Mouse (Mus musculus): ENCODE results near the gene Gm2000. TPM values are rescaled to one million over a fixed set of nuclear protein-coding genes. Genes with fewer than 3 reads are reported as not detected.

Gene Gm2000
- 1,139 and 1,273 TPM in 2 replicates for polyA plus RNA-seq (2014; fragmentation: Nextera tagmentation; extraction: Ambion mirVana)

GRCm38 (mm10) chr1:156365740-156366139, at the start of gene Gm2000:
Gene Gm2000, plus strand, starts transcription at chr1:156366040.
- Histone ChIP-seq H3K9ac (ENCODE audit: low read depth, low read length) (no peak within 1 kb of the TSS), H3K4me3 (ENCODE audit: low read depth, low read length) (no peak within 1 kb of the TSS), H3K9me3 (ENCODE audit: control insufficient read depth, low read length) (0 out of 2 replicates have a peak, but pooled peaks cover 2% of the 10 kb centered on the region), H3K4me1 (replicated peaks; ENCODE audit: control insufficient read depth, insufficient read depth, low read length) (no peaks in the 10 kb centered on the region), H3K27ac (ENCODE audit: low read depth, low read length) (no peak within 1 kb of the TSS), H3K36me3 (ENCODE audit: control insufficient read depth, insufficient read depth, low read length) (no peaks in the 10 kb centered on the region), H3K27me3 (replicated peaks; ENCODE audit: control insufficient read depth, insufficient read depth, low read length) (no peaks in the 10 kb centered on the region), H3K4me2 (no peak within 1 kb of the TSS)
- no peak for ATAC-seq (replicated peaks; ENCODE audit: low FRiP score)
- WGBS: 89% methylated on average over 8 of the region's 8 CpGs
- no peak for DNase-seq (ENCODE audit: low spot score)

- Histone ChIP-seq H3K4me3 (ENCODE audit: low read depth, low read length) (no peak overlapping the region), H3K9me3 (ENCODE audit: control insufficient read depth, low read length) (no peaks in the 10 kb centered on the region), H3K36me3 (ENCODE audit: control insufficient read depth, insufficient read depth, low read length) (no peaks in the 10 kb centered on the region), H3K4me1 (replicated peaks; ENCODE audit: control insufficient read depth, insufficient read depth, low read length) (no peaks in the 10 kb centered on the region), H3K27me3 (replicated peaks; ENCODE audit: control insufficient read depth, insufficient read depth, low read length) (no peaks in the 10 kb centered on the region), H3K9ac (ENCODE audit: low read depth, low read length) (no peak overlapping the region), H3K27ac (ENCODE audit: low read depth, low read length) (no peak overlapping the region), H3K4me2 (no peak overlapping the region)
- ATAC-seq (replicated peaks; ENCODE audit: low FRiP score): no peak
- DNase-seq (ENCODE audit: low spot score): no peak
- WGBS: 81% methylated on average over 9 of the region's 9 CpGs
Measured at GRCm38 (mm10) chr1:156323126-156323525, 42.7 kb upstream of the Gm2000 start.

- no peak overlapping the region for H3K27ac ChIP-seq (ENCODE audit: low read depth, low read length)
- H3K4me2 ChIP-seq: no peak overlapping the region
- no peak overlapping the region for H3K4me3 ChIP-seq (ENCODE audit: low read depth, low read length)
- H3K27me3 ChIP-seq (replicated peaks; ENCODE audit: control insufficient read depth, insufficient read depth, low read length): no peaks in the 10 kb centered on the region
- no peaks in the 10 kb centered on the region for H3K4me1 ChIP-seq (replicated peaks; ENCODE audit: control insufficient read depth, insufficient read depth, low read length)
- no peak for DNase-seq (ENCODE audit: low spot score)
- no peaks in the 10 kb centered on the region for H3K9me3 ChIP-seq (ENCODE audit: control insufficient read depth, low read length)
- no peak overlapping the region for H3K9ac ChIP-seq (ENCODE audit: low read depth, low read length)
- no peak for ATAC-seq (replicated peaks; ENCODE audit: low FRiP score)
- no peaks in the 10 kb centered on the region for H3K36me3 ChIP-seq (ENCODE audit: control insufficient read depth, insufficient read depth, low read length)
- 71% methylated on average over 4 of the region's 4 CpGs for WGBS
Measured at GRCm38 (mm10) chr1:156340847-156341246, 25.0 kb upstream of the Gm2000 start.

DNA sequence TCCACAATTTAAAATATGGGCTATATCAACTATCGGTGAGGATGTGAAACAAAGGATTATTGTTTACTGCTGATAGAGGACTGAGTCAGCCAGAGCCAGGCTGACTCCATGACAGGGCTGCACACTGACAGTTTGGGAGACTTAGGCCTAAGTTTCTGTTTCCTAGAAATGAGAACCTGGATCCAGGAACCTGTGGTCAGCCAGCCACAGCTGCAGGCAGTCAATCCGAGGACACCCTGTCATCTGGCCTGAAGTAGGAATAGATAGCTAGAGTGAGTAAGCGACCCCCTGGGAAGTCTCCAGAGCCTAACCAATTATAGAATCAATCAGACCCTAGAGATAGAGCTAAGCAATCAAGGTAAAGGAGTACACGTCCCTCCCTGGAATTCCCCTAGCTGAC, 21.4 kb upstream of the Gm2000 start:
- ATAC-seq (replicated peaks; ENCODE audit: low FRiP score): no peak
- Histone ChIP-seq H3K9ac (ENCODE audit: low read depth, low read length) (no peak overlapping the region), H3K4me3 (ENCODE audit: low read depth, low read length) (no peak overlapping the region), H3K27me3 (replicated peaks; ENCODE audit: control insufficient read depth, insufficient read depth, low read length) (no peaks in the 10 kb centered on the region), H3K36me3 (ENCODE audit: control insufficient read depth, insufficient read depth, low read length) (no peaks in the 10 kb centered on the region), H3K9me3 (ENCODE audit: control insufficient read depth, low read length) (no peaks in the 10 kb centered on the region), H3K27ac (ENCODE audit: low read depth, low read length) (no peak overlapping the region), H3K4me1 (replicated peaks; ENCODE audit: control insufficient read depth, insufficient read depth, low read length) (no peaks in the 10 kb centered on the region), H3K4me2 (no peak overlapping the region)
- WGBS: 50% methylated on average over 4 of the region's 4 CpGs
- no peak for DNase-seq (ENCODE audit: low spot score)

- Histone ChIP-seq H3K4me1 (replicated peaks; ENCODE audit: control insufficient read depth, insufficient read depth, low read length) (no peaks in the 10 kb centered on the region), H3K9me3 (ENCODE audit: control insufficient read depth, low read length) (no peaks in the 10 kb centered on the region), H3K4me3 (ENCODE audit: low read depth, low read length) (no peak overlapping the region), H3K9ac (ENCODE audit: low read depth, low read length) (no peak overlapping the region), H3K36me3 (ENCODE audit: control insufficient read depth, insufficient read depth, low read length) (no peaks in the 10 kb centered on the region), H3K4me2 (no peak overlapping the region), H3K27me3 (replicated peaks; ENCODE audit: control insufficient read depth, insufficient read depth, low read length) (no peaks in the 10 kb centered on the region), H3K27ac (ENCODE audit: low read depth, low read length) (no peak overlapping the region)
- WGBS: 84% methylated on average over 4 of the region's 4 CpGs
- DNase-seq (ENCODE audit: low spot score) (no peak), ATAC-seq (replicated peaks; ENCODE audit: low FRiP score) (no peak)
Measured at GRCm38 (mm10) chr1:156345633-156346032, 20.2 kb upstream of the Gm2000 start.

DNA sequence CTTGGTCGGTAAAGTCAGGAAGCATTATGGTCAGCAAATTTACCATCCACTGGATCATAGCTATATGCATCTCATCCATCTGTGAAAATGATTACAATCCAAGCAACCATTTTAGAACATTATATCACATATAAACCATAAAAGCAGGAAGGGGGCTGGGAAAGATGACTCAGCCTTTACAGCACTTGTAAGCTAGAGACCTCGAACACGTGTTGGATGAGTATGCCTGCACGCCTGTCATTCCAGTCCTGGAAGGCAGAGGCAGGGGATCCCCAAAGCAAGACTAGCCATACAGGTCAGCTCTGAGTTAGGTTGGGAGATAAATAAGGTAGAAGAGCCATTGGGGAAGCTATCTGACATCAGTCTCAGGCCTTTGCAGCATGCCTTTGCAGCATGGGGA, 16.8 kb upstream of the Gm2000 start:
- no peak overlapping the region for H3K9ac ChIP-seq (ENCODE audit: low read depth, low read length)
- ATAC-seq (replicated peaks; ENCODE audit: low FRiP score) (no peak), DNase-seq (ENCODE audit: low spot score) (no peak)
- no peaks in the 10 kb centered on the region for H3K4me1 ChIP-seq (replicated peaks; ENCODE audit: control insufficient read depth, insufficient read depth, low read length)
- H3K36me3 ChIP-seq (ENCODE audit: control insufficient read depth, insufficient read depth, low read length): no peaks in the 10 kb centered on the region
- H3K9me3 ChIP-seq (ENCODE audit: control insufficient read depth, low read length): no peaks in the 10 kb centered on the region
- H3K27me3 ChIP-seq (replicated peaks; ENCODE audit: control insufficient read depth, insufficient read depth, low read length): no peaks in the 10 kb centered on the region
- no peak overlapping the region for H3K4me2 ChIP-seq
- H3K27ac ChIP-seq (ENCODE audit: low read depth, low read length): no peak overlapping the region
- no peak overlapping the region for H3K4me3 ChIP-seq (ENCODE audit: low read depth, low read length)
- 79% methylated on average over 4 of the region's 4 CpGs for WGBS

DNA sequence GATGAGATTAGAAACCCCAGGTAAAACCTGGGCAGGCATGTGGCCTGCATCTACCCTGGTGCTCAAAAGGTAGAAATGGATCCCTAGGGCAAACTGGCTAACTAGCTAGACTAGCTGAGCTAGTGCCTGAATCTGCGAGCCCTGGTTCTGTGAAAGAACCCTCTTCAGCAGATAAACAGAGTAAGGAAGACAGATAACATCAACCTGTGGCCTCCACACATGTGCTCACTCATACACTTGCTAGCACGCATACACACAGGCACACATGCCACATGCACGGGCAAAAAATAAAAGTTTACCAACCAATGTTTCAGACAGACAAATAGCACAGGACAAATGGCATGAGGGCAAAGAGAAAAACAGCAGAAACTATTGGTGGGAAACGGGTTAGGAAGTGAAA, 15.4 kb upstream of the Gm2000 start:
- WGBS: 75% methylated on average over 4 of the region's 4 CpGs
- H3K36me3 ChIP-seq (ENCODE audit: control insufficient read depth, insufficient read depth, low read length): no peaks in the 10 kb centered on the region
- no peak overlapping the region for H3K27ac ChIP-seq (ENCODE audit: low read depth, low read length)
- ATAC-seq (replicated peaks; ENCODE audit: low FRiP score) (no peak), DNase-seq (ENCODE audit: low spot score) (no peak)
- no peaks in the 10 kb centered on the region for H3K9me3 ChIP-seq (ENCODE audit: control insufficient read depth, low read length)
- no peaks in the 10 kb centered on the region for H3K27me3 ChIP-seq (replicated peaks; ENCODE audit: control insufficient read depth, insufficient read depth, low read length)
- no peaks in the 10 kb centered on the region for H3K4me1 ChIP-seq (replicated peaks; ENCODE audit: control insufficient read depth, insufficient read depth, low read length)
- H3K4me2 ChIP-seq: no peak overlapping the region
- H3K9ac ChIP-seq (ENCODE audit: low read depth, low read length): no peak overlapping the region
- H3K4me3 ChIP-seq (ENCODE audit: low read depth, low read length): no peak overlapping the region

DNA sequence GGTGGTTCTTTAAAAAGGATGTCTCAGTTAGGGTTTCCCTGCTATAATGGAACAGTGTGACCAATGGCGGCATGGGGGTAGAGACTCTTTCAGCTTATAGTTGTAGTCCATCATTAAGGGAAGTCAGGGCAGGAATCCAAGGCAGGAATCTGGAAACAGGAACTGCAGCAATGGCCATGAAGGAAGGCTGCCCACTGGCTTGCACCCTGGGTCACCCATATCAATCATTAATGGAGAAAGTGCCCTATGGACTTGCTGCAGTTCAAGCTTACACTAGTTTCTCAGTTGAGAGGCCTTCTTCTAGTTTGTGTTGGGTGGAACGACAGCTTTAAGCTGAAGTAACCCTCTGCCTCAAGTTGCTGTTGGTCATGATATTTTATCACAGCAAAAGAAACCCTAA, 13.4 kb upstream of the Gm2000 start:
- Histone ChIP-seq H3K27me3 (replicated peaks; ENCODE audit: control insufficient read depth, insufficient read depth, low read length) (no peaks in the 10 kb centered on the region), H3K9me3 (ENCODE audit: control insufficient read depth, low read length) (no peaks in the 10 kb centered on the region), H3K36me3 (ENCODE audit: control insufficient read depth, insufficient read depth, low read length) (no peaks in the 10 kb centered on the region), H3K4me1 (replicated peaks; ENCODE audit: control insufficient read depth, insufficient read depth, low read length) (no peaks in the 10 kb centered on the region), H3K9ac (ENCODE audit: low read depth, low read length) (no peak overlapping the region), H3K4me2 (no peak overlapping the region), H3K4me3 (ENCODE audit: low read depth, low read length) (no peak overlapping the region), H3K27ac (ENCODE audit: low read depth, low read length) (no peak overlapping the region)
- no peak for DNase-seq (ENCODE audit: low spot score)
- ATAC-seq (replicated peaks; ENCODE audit: low FRiP score): no peak
- WGBS: 84% methylated on average over 2 of the region's 2 CpGs

GRCm38 (mm10) chr1:156381217-156381616, 15.4 kb downstream of the Gm2000 start:
- 83% methylated on average over 3 of the region's 3 CpGs for WGBS
- H3K4me3 ChIP-seq (ENCODE audit: low read depth, low read length): no peak overlapping the region
- H3K9me3 ChIP-seq (ENCODE audit: control insufficient read depth, low read length): no peaks in the 10 kb centered on the region
- ATAC-seq (replicated peaks; ENCODE audit: low FRiP score) (no peak), DNase-seq (ENCODE audit: low spot score) (no peak)
- H3K36me3 ChIP-seq (ENCODE audit: control insufficient read depth, insufficient read depth, low read length): no peaks in the 10 kb centered on the region
- H3K4me2 ChIP-seq: no peak overlapping the region
- 0 out of 2 replicates have a peak, but pooled peaks cover 4% of the 10 kb centered on the region for H3K4me1 ChIP-seq (replicated peaks; ENCODE audit: control insufficient read depth, insufficient read depth, low read length)
- H3K27me3 ChIP-seq (replicated peaks; ENCODE audit: control insufficient read depth, insufficient read depth, low read length): no peaks in the 10 kb centered on the region
- H3K9ac ChIP-seq (ENCODE audit: low read depth, low read length): no peak overlapping the region
- H3K27ac ChIP-seq (ENCODE audit: low read depth, low read length): no peak overlapping the region
